Mouse (Mus musculus) stomach, postnatal 0 days (tissue): ENCODE measurements at regions not wholly inside any gene's neighbourhood (a gene's known extent, or its start where the extent isn't known, plus 50 kb on each side); places are given as distances from the start of the nearest gene placed in this dataset.
A peak's percentile ranks its signal among the peaks of the same experiment; 100 is the strongest.

Source experiments
- ATAC-seq: fragments of 200-750 bp; cut with Nextera tagmentation; 2 replicates; pipeline ENCODE4 v1.8.0; 2017; ENCODE audit not compliant: low FRiP score, low TSS enrichment
- DNase-seq: peaks from one replicate; pipeline ENCODE4 v3.0.0-alpha.2; 2016; ENCODE audit warnings: low spot score
- H3K27ac ChIP-seq: fragments of 300-500 bp; sonication (generic); replicated peaks from 2 replicates; pipeline ENCODE4 v1.5.1; 2014; ENCODE audit warnings: mild to moderate bottlenecking, control low read depth
- H3K27me3 ChIP-seq: fragments of 300-500 bp; sonication (generic); 2 replicates; pipeline ENCODE4 v1.6.1; 2014; ENCODE audit warnings: low read length; ENCODE audit not compliant: control insufficient read depth, insufficient read depth
- H3K36me3 ChIP-seq: fragments of 300-500 bp; sonication (generic); 2 replicates; pipeline ENCODE4 v1.6.1; 2014; ENCODE audit warnings: low read length, mixed read lengths; ENCODE audit not compliant: control insufficient read depth, insufficient read depth
- H3K4me1 ChIP-seq: fragments of 300-500 bp; sonication (generic); replicated peaks from 2 replicates; pipeline ENCODE4 v1.6.1; 2014; ENCODE audit warnings: antibody characterized with exemption; ENCODE audit not compliant: control insufficient read depth, insufficient read depth
- H3K4me2 ChIP-seq: fragments of 300-500 bp; sonication (generic); replicated peaks from 2 replicates; pipeline ENCODE4 v1.6.1; 2014; ENCODE audit warnings: low read depth, mild to moderate bottlenecking, control low read depth, moderate library complexity
- H3K4me3 ChIP-seq: fragments of 300-500 bp; sonication (generic); 2 replicates; pipeline ENCODE4 v1.5.1; 2014; ENCODE audit warnings: low read depth, low read length, control low read depth
- H3K9ac ChIP-seq: fragments of 300-500 bp; sonication (generic); 2 replicates; pipeline ENCODE4 v1.6.1; 2014; ENCODE audit warnings: mild to moderate bottlenecking, low read length, control low read depth, mixed read lengths
- H3K9me3 ChIP-seq: fragments of 300-500 bp; sonication (generic); 2 replicates; pipeline ENCODE4 v1.6.1; 2016; ENCODE audit warnings: low read length; ENCODE audit not compliant: control insufficient read depth
- CTCF ChIP-seq: IDR thresholded peaks from 2 replicates; pipeline ENCODE4 v1.5.1; 2016; ENCODE audit warnings: antibody characterized with exemption, low read depth, mild to moderate bottlenecking, moderate library complexity
- EP300 ChIP-seq: optimal IDR thresholded peaks from 2 replicates; pipeline ENCODE3; 2016; ENCODE audit warnings: antibody characterized with exemption
- WGBS: fragments of 180-500 bp; shearing (Covaris S2); extraction: QIAGEN DNeasy Blood & Tissue Kit; methylation state at CpG from one replicate; pipeline ENCODE4 v1.1.7; 2014; 5-methylcytosine and 5-hydroxymethylcytosine counted together

GRCm38 (mm10) chr4:127689986-127690385, 280.8 kb downstream of the CK137956 start:
- Histone ChIP-seq H3K9me3 (no peaks in the 10 kb centered on the region), H3K27ac (no peak overlapping the region), H3K4me2 (no peak overlapping the region), H3K4me1 (no peaks in the 10 kb centered on the region), H3K4me3 (no peak overlapping the region), H3K9ac (no peak overlapping the region), H3K27me3 (no peaks in the 10 kb centered on the region), H3K36me3 (no peaks in the 10 kb centered on the region)
- no peak for ATAC-seq
- TF ChIP-seq EP300 (no peak), CTCF (no peak)
- no peak for DNase-seq
- WGBS: 65% methylated on average over 4 of the region's 4 CpGs

- H3K4me2 ChIP-seq: no peak overlapping the region
- H3K27ac ChIP-seq: no peak overlapping the region
- 68% methylated on average over 3 of the region's 3 CpGs for WGBS
- no peak overlapping the region for H3K4me3 ChIP-seq
- no peaks in the 10 kb centered on the region for H3K27me3 ChIP-seq
- no peak for TF ChIP-seq EP300
- no peak for TF ChIP-seq CTCF
- H3K9ac ChIP-seq: no peak overlapping the region
- H3K4me1 ChIP-seq: no peaks in the 10 kb centered on the region
- DNase-seq (no peak), ATAC-seq (no peak)
- H3K9me3 ChIP-seq: no peaks in the 10 kb centered on the region
- no peaks in the 10 kb centered on the region for H3K36me3 ChIP-seq
Measured at GRCm38 (mm10) chr4:127685021-127685420, 285.7 kb downstream of the CK137956 start.

- TF ChIP-seq CTCF: no peak
- no peak for TF ChIP-seq EP300
- ATAC-seq: no peak
Measured at GRCm38 (mm10) chr4:127679391-127679790, 291.4 kb downstream of the CK137956 start.

GRCm38 (mm10) chr4:127678437-127678836, 292.3 kb downstream of the CK137956 start:
- no peaks in the 10 kb centered on the region for H3K27me3 ChIP-seq
- H3K4me3 ChIP-seq: no peak overlapping the region
- no peaks in the 10 kb centered on the region for H3K36me3 ChIP-seq
- ATAC-seq (no peak), DNase-seq (no peak)
- H3K27ac ChIP-seq: no peak overlapping the region
- no peak overlapping the region for H3K9ac ChIP-seq
- H3K4me2 ChIP-seq: no peak overlapping the region
- TF ChIP-seq EP300 (no peak), CTCF (peak; percentile 40)
- WGBS: 56% methylated on average over 5 of the region's 5 CpGs
- H3K4me1 ChIP-seq: no peaks in the 10 kb centered on the region
- H3K9me3 ChIP-seq: no peaks in the 10 kb centered on the region

More at GRCm38 (mm10) chr4:127679391-127679790, 291.4 kb downstream of the CK137956 start:
- Histone ChIP-seq H3K9ac (no peak overlapping the region), H3K9me3 (no peaks in the 10 kb centered on the region), H3K4me2 (no peak overlapping the region), H3K4me1 (no peaks in the 10 kb centered on the region), H3K27ac (no peak overlapping the region), H3K36me3 (no peaks in the 10 kb centered on the region), H3K4me3 (no peak overlapping the region), H3K27me3 (no peaks in the 10 kb centered on the region)
- DNase-seq: no peak
- 13% methylated on average over 4 of the region's 4 CpGs for WGBS

- WGBS: 19% methylated on average over 16 of the region's 16 CpGs
- DNase-seq: no peak
- no peak overlapping the region for H3K4me3 ChIP-seq
Measured at GRCm38 (mm10) chr4:127675745-127676315, 294.9 kb downstream of the CK137956 start.

GRCm38 (mm10) chr4:127659950-127660349, 302.0 kb upstream of the Gjb5 start:
- DNase-seq (no peak), ATAC-seq (no peak)
- no peak overlapping the region for H3K27ac ChIP-seq
- no peaks in the 10 kb centered on the region for H3K9me3 ChIP-seq
- H3K4me1 ChIP-seq: no peaks in the 10 kb centered on the region
- H3K36me3 ChIP-seq: no peaks in the 10 kb centered on the region
- H3K27me3 ChIP-seq: no peaks in the 10 kb centered on the region
- WGBS: 92% methylated on average over 1 of the region's 1 CpGs
- H3K4me2 ChIP-seq: no peak overlapping the region
- TF ChIP-seq EP300 (no peak), CTCF (no peak)
- H3K9ac ChIP-seq: no peak overlapping the region
- no peak overlapping the region for H3K4me3 ChIP-seq

More at GRCm38 (mm10) chr4:127675745-127676315, 294.9 kb downstream of the CK137956 start:
- no peaks in the 10 kb centered on the region for H3K9me3 ChIP-seq
- H3K27ac ChIP-seq: no peak overlapping the region
- ATAC-seq: no peak
- no peaks in the 10 kb centered on the region for H3K4me1 ChIP-seq
- no peaks in the 10 kb centered on the region for H3K27me3 ChIP-seq
- no peak overlapping the region for H3K9ac ChIP-seq
- H3K36me3 ChIP-seq: no peaks in the 10 kb centered on the region
- TF ChIP-seq CTCF: no peak
- TF ChIP-seq EP300: no peak
- H3K4me2 ChIP-seq: no peak overlapping the region
